Mouse (Mus musculus) lung, adult 2 months (tissue): ENCODE data around the gene Tmem179.

Experiments used
- CTCF ChIP-seq: fragments of 200-500 bp; IDR thresholded peaks from 2 replicates; pipeline ENCODE4 v1.5.1; 2011; ENCODE audit warnings: mild to moderate bottlenecking, low read length, control low read depth; ENCODE audit not compliant: insufficient read depth
- POLR2A ChIP-seq: fragments of 200-500 bp; IDR thresholded peaks from 2 replicates; pipeline ENCODE4 v1.6.1; 2011; ENCODE audit warnings: low read depth, mild to moderate bottlenecking, control low read depth, low read length, borderline replicate concordance; ENCODE audit errors: extremely low read depth

GRCm38 (mm10) chr12:112456144-112456713 is 60.3 kb downstream of the Tmem179 start:
- no peak for TF ChIP-seq CTCF
- no peak for TF ChIP-seq POLR2A
